Mouse (Mus musculus) mesoderm, embryonic 11.5 days (tissue): ENCODE data around the gene Rsad2.
A peak's percentile ranks its signal among the peaks of the same experiment; 100 is the strongest.

Experiments
- DNase-seq: peaks from one replicate; pipeline ENCODE4 v3.0.0-alpha.2; 2012; ENCODE audit warnings: low read depth, low spot score

The Rsad2 gene

GRCm38 (mm10) chr12:26401696-26402470 lies 54.4 kb downstream of the Rsad2 start:
- no peak for DNase-seq

GRCm38 (mm10) chr12:26401254-26401653 lies 55.0 kb downstream of the Rsad2 start:
- DNase-seq = no peak

DNA sequence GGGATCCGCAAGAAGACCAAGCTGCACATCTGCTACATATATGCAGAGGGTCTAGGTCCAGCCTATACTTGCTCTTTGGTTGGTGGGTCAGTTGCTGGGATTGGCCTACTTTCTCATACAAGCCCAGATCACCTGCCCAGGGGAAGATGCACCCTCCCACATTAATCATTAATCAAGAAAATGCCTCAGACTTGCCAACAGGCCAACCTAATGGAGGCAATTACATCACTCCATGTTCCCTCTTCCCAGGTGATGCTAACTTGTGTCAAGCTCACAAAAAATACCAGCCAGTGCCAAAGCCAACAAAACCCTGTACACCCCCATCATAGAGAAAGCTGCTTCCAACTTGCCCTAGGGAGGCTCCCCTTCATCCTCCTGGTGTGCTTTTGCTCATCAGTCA lies 55.5 kb downstream of the Rsad2 start:
- DNase-seq = no peak

- DNase-seq = no peak
Measured at GRCm38 (mm10) chr12:26399391-26399790, 56.9 kb downstream of the Rsad2 start.

- DNase-seq = no peak
Measured at GRCm38 (mm10) chr12:26398597-26398996, 57.7 kb downstream of the Rsad2 start.

GRCm38 (mm10) chr12:26394485-26395470 lies 61.5 kb downstream of the Rsad2 start:
- DNase-seq = peak; percentile 64

GRCm38 (mm10) chr12:26393291-26393690 lies 63.0 kb downstream of the Rsad2 start:
- no peak for DNase-seq
